Mouse (Mus musculus) splenic B cell, adult 2 months (primary cell): ENCODE results near the gene Morc3.
"Not testable (repeated sequence)": the region's sequence is repeated elsewhere in the genome, so short reads cannot be mapped to it uniquely, and the experiment has no call there.

Source experiments
- DNase-seq: peaks from one replicate; pipeline ENCODE4 v3.0.0-alpha.2; 2011; ENCODE audit warnings: low read depth, low spot score
- H3K27me3 ChIP-seq: 2 replicates; pipeline ENCODE4 v1.6.1; 2012; ENCODE audit warnings: mild to moderate bottlenecking, low read length, moderate library complexity, mixed read lengths; ENCODE audit not compliant: control insufficient read depth, poor library complexity, insufficient read depth, severe bottlenecking
- H3K36me3 ChIP-seq: 2 replicates; pipeline ENCODE4 v1.6.1; 2012; ENCODE audit warnings: mild to moderate bottlenecking, low read length, moderate library complexity, mixed read lengths; ENCODE audit not compliant: control insufficient read depth, poor library complexity, insufficient read depth, severe bottlenecking

Gene Morc3

DNA sequence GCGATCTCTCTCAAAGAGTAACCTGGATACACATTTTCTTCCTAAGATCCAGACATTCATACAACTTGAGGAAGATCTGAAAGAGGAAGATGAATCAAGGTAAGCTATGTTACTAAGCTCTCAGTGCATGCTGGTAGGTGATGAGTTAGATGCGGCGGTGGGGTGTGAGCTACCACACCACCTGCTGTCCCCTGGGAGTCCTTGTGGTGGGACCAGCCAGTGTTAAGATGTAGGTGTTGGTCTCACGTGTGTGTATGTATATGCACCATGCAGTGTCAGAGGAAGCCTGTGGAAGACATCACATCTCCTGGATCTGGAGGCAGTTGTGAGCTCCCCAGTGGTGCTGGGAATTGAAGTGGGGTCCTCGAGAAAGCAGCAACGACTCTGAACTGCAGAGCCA is 24.8 kb upstream of the Morc3 start:
- Histone ChIP-seq H3K27me3 (no peaks in the 10 kb centered on the region), H3K36me3 (no peaks in the 10 kb centered on the region; the same call in 1 of the 2 replicates)
- peak; percentile 65 for DNase-seq

DNA sequence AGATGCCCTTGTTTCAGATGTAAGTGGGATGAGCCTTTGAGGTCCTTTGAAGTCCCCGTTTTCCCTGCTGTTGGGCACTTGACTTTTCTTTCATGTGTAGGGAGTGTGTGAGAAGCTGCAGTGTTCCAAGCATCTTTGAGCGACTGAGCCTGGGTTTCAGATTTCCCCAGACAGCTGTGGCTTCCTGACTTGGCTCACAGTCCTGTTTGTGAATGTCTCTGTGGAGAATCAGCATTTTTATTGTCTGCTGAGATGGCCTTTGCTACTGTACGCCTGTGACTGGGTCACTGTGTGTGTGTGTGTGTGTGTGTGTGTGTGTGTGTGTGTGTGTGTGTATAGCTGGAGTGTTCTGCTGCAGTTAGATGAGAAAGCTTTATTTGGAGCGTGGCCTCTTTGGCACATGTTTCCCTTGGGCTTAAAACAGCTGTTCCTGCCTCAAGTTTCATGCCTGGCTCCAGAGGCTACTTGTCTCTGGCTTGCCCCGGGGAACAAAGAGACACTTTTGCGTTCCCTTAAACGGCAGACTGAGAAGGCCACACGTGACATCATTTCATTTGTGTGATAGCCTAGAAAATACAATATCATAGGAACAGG is 23.9 kb upstream of the Morc3 start:
- DNase-seq: no peak
- H3K36me3 ChIP-seq: no peaks in the 10 kb centered on the region; the same call in 1 of the 2 replicates
- H3K27me3 ChIP-seq: no peaks in the 10 kb centered on the region

DNA sequence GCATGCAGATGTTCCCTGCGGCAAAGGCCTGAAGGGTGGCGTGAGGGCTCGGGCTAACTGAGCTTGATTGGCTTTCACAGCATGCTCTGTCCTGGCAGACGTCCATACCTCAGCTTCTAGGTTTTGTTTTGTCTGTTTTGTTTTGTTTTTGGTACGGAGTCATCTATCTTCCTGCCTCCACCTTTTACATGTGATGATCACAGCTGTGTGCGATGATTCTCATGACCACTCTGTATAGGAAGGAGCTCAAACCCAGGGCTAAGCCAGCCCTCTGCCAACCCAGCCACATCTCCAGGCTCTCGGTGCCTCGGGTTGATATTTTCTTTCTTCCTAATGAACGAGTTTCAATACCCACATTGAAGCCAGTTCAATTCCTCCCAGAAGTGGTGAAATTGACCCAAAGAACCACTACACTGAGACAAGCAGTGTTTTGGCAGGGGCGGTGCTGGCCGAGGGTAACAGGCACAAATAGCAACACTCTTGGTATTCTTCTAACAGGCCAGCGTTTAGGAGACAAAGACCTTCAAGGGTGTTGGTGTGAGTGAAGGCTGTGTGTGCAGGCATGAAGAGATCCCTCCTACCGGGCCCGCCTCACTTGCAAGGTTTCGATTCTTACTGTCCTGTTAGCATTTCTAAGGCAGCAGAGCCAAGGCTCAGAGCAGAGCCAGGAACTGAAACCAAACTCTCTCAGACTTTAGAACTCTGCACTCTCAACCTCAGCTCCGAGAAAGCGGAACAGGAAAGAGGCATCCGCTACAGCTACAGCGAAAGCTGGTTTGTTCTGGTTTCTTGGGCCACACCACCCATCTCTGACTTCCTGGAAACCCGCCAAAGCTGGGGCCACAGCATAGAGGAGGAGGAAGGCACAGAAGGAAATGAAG is 15.8 kb upstream of the Morc3 start:
- no peaks in the 10 kb centered on the region for H3K27me3 ChIP-seq
- peak; percentile 95 for DNase-seq
- no peaks in the 10 kb centered on the region for H3K36me3 ChIP-seq

DNA sequence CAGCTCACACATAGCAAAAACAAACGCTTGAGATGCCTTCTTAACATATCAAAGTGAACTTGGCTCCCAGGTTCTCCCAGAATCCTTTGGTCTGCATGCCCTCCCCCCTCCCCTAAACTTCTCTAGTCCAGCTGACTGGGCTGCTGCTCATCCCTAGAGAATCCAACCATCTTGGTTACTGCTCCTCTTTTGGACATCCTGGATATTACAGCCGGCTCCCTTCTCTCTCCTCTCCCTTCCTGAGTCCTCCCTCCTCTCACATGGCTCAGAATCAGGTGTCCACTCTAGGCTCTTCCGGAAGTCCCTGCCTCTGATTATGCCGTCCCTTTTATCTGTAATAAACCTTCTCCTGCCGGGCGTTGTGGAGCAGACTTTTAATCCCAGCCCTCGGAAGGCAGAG is 15.1 kb upstream of the Morc3 start:
- H3K36me3 ChIP-seq: no peaks in the 10 kb centered on the region
- no peaks in the 10 kb centered on the region for H3K27me3 ChIP-seq
- DNase-seq: no peak

DNA sequence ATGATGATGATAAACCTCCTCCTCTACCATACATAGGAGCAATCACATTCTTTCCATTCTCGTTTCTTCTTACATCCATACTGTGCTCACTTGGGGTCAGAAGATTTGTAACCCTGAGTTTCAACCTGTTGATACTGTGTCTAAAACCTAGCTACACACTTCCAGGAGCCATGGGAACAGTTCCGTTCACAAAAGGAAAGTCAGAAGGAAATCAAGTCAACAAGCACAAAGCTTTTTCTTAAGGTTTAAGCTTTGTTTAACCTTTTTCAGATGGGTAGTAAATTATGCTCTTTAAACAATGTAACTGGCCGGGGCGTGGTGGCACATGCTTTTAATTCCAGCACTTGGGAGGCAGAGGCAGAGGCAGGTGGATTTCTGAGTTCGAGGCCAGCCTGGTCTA is 14.6 kb upstream of the Morc3 start:
- Histone ChIP-seq H3K36me3 (no peaks in the 10 kb centered on the region), H3K27me3 (no peaks in the 10 kb centered on the region)
- DNase-seq: no peak

DNA sequence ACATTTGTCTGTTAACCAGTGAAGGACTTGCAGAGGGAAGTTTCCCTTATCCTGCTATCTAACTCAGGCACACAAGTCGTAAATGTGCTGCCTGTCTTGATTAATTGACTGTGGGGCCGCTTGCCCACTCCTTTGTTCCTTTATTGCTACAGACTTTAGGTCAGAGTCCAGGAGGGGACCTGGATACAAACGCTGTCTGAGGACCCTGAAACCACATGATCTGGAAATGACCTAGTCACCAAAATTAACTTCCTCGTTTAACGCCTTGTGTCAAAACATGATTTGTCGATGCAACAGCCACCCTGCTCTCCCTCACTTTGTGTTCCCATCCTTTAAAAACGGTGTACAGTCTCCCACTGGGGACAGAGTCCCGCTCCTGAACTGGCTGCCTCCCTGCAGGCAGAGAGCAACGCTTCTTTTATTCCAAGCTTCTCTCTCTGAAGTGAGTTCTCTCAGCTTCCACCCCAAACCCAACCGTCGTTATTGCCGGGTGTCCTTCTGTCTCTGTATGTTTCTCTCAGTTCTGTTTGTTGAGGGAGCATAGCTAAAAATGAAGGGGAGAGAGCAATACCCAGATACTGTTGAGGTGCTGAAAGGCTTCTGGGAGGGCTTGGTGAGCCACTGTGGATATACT is 13.1 kb upstream of the Morc3 start:
- H3K36me3 ChIP-seq: no peaks in the 10 kb centered on the region
- no peaks in the 10 kb centered on the region for H3K27me3 ChIP-seq
- peak; percentile 29 for DNase-seq

DNA sequence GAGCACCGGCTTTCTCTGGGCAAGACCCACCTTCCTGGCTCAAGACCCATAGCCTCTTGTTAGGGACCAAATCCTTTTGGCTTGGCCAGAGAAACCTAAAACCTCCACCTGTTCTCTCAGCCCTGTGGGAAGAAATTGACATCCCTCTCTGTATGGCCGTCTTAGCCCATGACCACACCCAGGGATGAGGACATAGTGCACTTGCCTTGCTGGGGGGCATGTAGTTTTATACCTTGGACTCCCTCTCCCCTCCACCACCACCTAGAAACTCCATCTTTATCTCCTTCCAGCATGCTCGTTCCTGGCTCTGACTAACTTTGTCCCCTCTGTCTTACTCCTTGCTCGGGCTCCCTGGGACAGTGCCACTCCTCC is 12.6 kb upstream of the Morc3 start:
- H3K27me3 ChIP-seq: no peaks in the 10 kb centered on the region
- no peak for DNase-seq

DNA sequence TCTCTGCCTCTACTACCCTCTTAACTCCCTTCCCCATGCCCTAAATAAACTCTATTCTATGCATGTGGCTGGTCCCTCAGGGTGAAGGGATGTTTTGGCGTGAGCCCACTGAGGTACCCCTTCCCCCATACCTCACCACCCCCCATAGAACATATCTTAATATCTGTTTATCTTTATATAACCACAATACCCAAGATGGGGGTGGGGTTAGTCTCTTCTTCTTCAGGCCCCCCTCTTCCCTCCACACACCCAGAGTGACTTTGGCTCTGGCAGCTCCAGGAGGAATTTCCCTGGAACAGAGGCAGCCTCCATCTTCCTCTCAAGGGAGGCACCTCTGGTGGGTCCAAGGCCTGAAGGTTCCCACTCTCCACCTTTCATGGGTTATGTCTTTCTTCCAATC is 11.9 kb upstream of the Morc3 start:
- DNase-seq: no peak

More for the DNA sequence above, 12.6 kb upstream of the Morc3 start:
- no peaks in the 10 kb centered on the region for H3K36me3 ChIP-seq

DNA sequence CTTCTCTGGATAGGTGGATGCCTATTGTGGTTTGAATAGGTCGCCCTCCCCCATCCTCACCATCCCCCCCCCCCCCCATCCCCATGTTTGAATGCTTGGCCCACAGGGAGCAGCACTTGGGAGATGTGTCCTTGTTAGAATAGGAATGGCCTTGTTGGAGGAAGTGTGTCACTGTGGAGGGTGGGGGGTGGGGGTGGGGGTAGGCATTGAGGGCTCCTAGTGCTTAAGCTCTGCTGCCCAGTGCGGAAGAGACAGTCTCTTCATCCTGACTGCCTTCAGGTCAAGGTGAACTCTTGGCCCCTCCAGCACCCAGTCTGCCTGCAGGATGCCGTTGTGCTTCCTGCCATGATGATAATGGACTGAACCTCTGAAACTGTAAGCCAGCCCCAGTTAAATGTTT is 10.2 kb upstream of the Morc3 start:
- no peak for DNase-seq
- no peaks in the 10 kb centered on the region for H3K27me3 ChIP-seq
- no peaks in the 10 kb centered on the region for H3K36me3 ChIP-seq

More for the DNA sequence above, 11.9 kb upstream of the Morc3 start:
- H3K27me3 ChIP-seq: no peaks in the 10 kb centered on the region
- H3K36me3 ChIP-seq: no peaks in the 10 kb centered on the region

DNA sequence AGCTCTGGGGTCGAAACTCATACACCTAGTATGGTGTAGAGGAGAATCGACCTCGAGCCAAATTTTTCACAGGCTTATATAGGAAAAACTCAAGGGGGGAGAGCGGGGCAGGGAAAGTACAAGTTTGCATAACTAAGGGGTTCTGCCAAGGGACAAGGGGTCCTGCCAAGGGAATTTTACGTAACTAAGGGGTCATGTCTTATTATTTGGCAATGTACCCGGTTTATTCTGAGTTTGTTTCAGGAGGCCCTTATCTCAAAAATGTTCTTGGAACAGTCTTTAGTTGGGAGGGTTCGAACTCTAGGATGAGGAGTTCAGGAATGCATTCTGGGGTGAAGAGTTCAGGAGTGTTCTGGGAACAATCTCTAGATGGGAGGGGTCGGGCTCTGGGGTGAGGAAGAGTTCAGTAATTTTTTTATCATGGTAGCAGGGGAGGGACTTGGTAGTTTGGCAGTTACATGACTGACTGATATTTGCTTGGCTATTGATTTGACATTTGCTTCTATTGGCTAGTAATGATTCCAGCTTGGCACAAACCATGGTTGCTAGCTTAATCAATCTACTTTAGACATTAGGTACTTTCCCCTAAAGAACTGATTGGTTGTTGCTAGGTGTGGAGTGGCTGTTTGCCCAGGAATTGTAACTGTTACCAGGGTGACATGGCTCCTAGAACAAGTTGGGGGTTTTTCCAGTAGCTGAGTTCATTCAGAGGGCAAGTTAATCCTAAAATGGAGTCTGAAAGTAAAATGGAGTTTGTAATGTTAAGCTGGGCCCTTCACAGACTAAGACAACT is 9.3 kb upstream of the Morc3 start:
- H3K27me3 ChIP-seq, H3K36me3 ChIP-seq, DNase-seq: not testable (repeated sequence)

DNA sequence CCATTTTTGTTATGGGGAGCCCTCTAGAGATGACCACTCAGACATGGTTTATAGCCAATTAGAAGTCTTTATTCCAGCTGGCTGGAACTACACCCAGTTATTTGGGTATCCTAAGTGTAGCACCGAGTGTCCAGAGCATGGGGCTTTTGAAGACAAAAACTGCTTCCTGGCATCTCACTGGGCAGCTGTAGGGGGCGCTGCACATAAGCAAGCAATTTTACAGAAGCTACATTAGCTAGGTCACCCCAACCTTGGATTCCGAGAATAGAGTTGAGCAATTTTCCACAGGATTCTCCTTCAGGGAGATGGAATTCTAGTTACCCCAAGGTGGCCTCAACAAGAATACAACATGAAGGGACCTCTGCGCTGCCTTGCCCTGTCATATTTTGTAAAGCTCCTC is 7.1 kb upstream of the Morc3 start:
- no peaks in the 10 kb centered on the region for H3K27me3 ChIP-seq
- peak; percentile 30 for DNase-seq
- no peaks in the 10 kb centered on the region for H3K36me3 ChIP-seq

DNA sequence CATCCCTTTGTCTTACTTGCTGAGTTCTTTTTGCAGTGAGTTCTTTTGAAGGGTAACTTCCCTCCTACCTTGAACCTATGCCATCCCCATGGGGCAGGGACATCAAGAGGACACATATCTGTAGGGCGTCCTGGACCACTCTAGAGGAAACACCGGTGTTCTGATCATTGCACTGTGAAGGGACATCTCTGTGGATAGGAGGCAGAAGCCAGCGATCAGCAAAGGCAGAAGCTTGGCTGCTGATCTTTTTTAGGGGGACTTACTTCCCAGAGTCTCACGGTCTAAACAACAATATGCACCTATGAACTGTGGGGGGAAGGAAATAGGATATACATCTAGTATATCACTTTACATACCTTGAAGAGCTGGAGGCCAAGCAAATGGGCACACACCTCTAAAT is 6.5 kb upstream of the Morc3 start:
- Histone ChIP-seq H3K36me3 (no peaks in the 10 kb centered on the region), H3K27me3 (no peaks in the 10 kb centered on the region)
- no peak for DNase-seq

DNA sequence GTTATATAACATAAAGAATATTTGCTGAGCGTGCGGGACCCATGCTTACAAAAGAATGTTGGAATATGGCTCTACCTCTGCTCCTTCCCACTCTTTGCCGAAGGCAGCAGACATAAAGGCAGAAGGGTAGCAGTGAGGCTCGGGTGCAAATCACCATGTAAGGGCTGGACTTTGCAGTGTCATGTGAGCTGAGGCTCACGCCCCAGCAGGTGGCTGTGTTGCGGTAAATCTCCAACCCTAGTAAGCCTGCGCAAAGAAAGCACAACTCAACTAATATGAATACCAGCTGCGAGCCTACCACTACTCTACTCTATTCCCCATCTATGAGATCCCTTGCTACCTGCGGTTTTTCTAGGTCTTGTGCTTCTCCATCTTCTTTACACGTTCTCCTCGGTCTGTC is 5.9 kb upstream of the Morc3 start:
- no peak for DNase-seq
- Histone ChIP-seq H3K27me3 (no peaks in the 10 kb centered on the region), H3K36me3 (no peaks in the 10 kb centered on the region)

DNA sequence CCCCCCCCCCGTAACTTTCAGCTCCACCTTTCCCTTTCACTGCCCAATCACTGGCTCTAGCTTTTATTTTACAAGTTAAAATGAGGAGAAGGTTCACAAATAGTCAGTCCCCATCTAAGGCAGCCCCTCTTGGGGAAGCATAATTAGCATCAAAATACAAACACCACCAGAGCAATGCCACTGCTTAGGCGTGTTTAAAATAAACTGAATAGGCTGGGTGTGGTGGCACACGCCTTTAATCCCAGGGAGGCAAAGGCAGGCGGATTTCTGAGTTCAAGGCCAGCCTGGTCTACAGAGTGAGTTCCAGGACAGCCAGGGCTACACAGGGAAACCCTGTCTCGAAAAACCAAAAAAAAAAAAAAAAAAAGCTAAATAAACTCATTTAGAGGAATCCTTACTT is 5.4 kb upstream of the Morc3 start:
- not testable (repeated sequence) for H3K36me3 ChIP-seq, DNase-seq, H3K27me3 ChIP-seq

DNA sequence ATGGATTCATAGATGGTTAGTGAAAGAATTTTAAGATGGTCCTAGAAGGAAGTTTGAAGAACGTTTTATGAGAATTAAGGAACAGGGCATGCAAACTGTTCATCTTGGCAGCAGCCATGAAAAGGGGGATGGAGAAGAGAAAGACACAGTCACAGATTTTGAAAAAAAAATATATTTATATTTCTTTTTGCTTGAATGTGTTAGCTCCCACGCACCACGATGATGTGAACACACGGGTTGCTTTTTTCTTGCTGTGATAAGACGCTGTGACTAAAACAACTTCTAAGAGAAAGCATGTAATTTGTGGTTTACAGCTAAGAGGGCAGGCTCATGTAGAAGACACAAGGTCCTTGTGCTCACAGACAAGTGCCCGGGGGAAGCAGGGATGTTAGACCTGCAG is 5.0 kb upstream of the Morc3 start:
- Histone ChIP-seq H3K36me3 (no peaks in the 10 kb centered on the region), H3K27me3 (no peaks in the 10 kb centered on the region)
- DNase-seq: no peak
